Comparison of ENCODE assay signal across 9 mouse cellular contexts in the genomic region with DNA sequence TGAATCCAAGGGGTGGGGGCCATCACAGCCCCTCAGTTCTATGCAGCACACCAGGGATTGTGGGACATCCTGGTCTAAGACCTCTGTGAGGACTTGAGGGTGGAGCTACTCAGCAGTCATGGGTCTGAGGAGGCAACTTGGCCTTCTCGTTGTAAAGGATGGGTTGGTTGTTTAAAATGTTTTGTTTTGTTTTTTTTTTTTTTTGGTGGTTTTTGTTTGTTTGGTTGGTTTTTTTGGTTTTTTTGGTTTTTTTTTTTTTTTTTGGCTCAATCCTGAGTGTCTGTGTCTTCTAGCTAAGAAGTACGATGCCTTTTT. TPM values are rescaled to one million over a fixed set of nuclear protein-coding genes. Genes with fewer than 3 reads are reported as not detected.
DNase-seq lines count a peak whose midpoint lies in the region; ATAC-seq and TF ChIP-seq lines count a peak whose summit lies in the region.
"Had no signal": no experiment of that assay in that cellular context is flagged by ENCODE, and none has a peak within 500 bp of the region (broad histone marks: within the 10 kb centered on the region; RNA-seq: fewer than 3 reads in every experiment).

No protein-coding gene starts in this region.

- H3K36me3 ChIP-seq in heart, embryonic 10.5 days = peaks cover 67% of the 10 kb centered on the region
- peaks cover 86% of the 10 kb centered on the region for H3K36me3 ChIP-seq in G1E (replicated peaks)
- H3K36me3 ChIP-seq in hindbrain, embryonic 12.5 days = peaks cover 18% of the 10 kb centered on the region
- H3K36me3 ChIP-seq in midbrain, embryonic 10.5 days = peaks cover 81% of the 10 kb centered on the region

- no peak for ATAC-seq in G1E (ENCODE audit: extremely low read depth, insufficient number of reproducible peaks, low FRiP score, poor library complexity, severe bottlenecking)
- no peak for ATAC-seq in hindbrain, embryonic 12.5 days (ENCODE audit: low FRiP score)
- ATAC-seq in frontal cortex, adult (ENCODE audit: low TSS enrichment) = no peak

- peak overlapping the region; percentile 98 for H3K27ac ChIP-seq in heart, embryonic 10.5 days
- no peak overlapping the region for H3K27ac ChIP-seq in hindbrain, embryonic 12.5 days
- peak overlapping the region; percentile 97; the same call in 1 of the 2 replicates for H3K27ac ChIP-seq in midbrain, embryonic 10.5 days (replicated peaks)

- TF ChIP-seq CTCF in G1E (IDR thresholded peaks at IDR 0.05; ENCODE audit: low read depth, low read length) = no peak

- peak overlapping the region; percentile 99 for H3K9ac ChIP-seq in hindbrain, embryonic 12.5 days

- peaks cover 64% of the 10 kb centered on the region for H3K4me1 ChIP-seq in heart, embryonic 10.5 days
- H3K4me1 ChIP-seq in G1E (ENCODE audit: insufficient read depth, low read depth, low read length) = peaks cover 62% of the 10 kb centered on the region
- peaks cover 29% of the 10 kb centered on the region for H3K4me1 ChIP-seq in hindbrain, embryonic 12.5 days
- H3K4me1 ChIP-seq in midbrain, embryonic 10.5 days = peaks cover 63% of the 10 kb centered on the region

- 60% methylated on average over 2 of the region's 2 CpGs for WGBS in heart, embryonic 10.5 days
- WGBS in hindbrain, embryonic 12.5 days = 53% methylated on average over 2 of the region's 2 CpGs
- WGBS in midbrain, embryonic 10.5 days = 65% methylated on average over 2 of the region's 2 CpGs

- peak overlapping the region; percentile 96 for H3K4me3 ChIP-seq in heart, embryonic 10.5 days
- peak overlapping the region; percentile 98 for H3K4me3 ChIP-seq in G1E (ENCODE audit: low read depth, low read length)
- H3K4me3 ChIP-seq in hindbrain, embryonic 12.5 days = peak overlapping the region; percentile 87
- H3K4me3 ChIP-seq in midbrain, embryonic 10.5 days = peak overlapping the region; percentile 100

- no peak for DNase-seq in heart, embryonic 10.5 days (ENCODE audit: low spot score)
- no peak for DNase-seq in heart, postnatal 25 days (ENCODE audit: low spot score)
- DNase-seq in G1E (ENCODE audit: low spot score) (no peak), adipocyte (ENCODE audit: low spot score) (no peak)
- DNase-seq in midbrain, embryonic 10.5 days (ENCODE audit: low spot score) = no peak
- no peak for DNase-seq in urinary bladder, postnatal 10 days (ENCODE audit: low spot score)

- no peaks in the 10 kb centered on the region for H3K9me3 ChIP-seq in heart, embryonic 10.5 days
- H3K9me3 ChIP-seq in G1E (replicated peaks) = no peaks in the 10 kb centered on the region
- H3K9me3 ChIP-seq in hindbrain, embryonic 12.5 days (replicated peaks) = no peaks in the 10 kb centered on the region
- no peaks in the 10 kb centered on the region for H3K9me3 ChIP-seq in midbrain, embryonic 10.5 days (replicated peaks)

- intact Hi-C loops in heart, postnatal 25 days (cut with DNase I) = no loop called here

- no peaks in the 10 kb centered on the region for H3K27me3 ChIP-seq in heart, embryonic 10.5 days (ENCODE audit: insufficient read depth, poor library complexity, severe bottlenecking)
- H3K27me3 ChIP-seq in G1E (ENCODE audit: insufficient read depth, low read length) = peaks cover 15% of the 10 kb centered on the region; the same call in 1 of the 2 replicates
- no peaks in the 10 kb centered on the region for H3K27me3 ChIP-seq in hindbrain, embryonic 12.5 days
- H3K27me3 ChIP-seq in midbrain, embryonic 10.5 days (ENCODE audit: low read depth, poor library complexity, severe bottlenecking) = peaks cover 4% of the 10 kb centered on the region; the same call in 1 of the 2 replicates

- H3K4me2 ChIP-seq in hindbrain, embryonic 12.5 days (replicated peaks) = peak overlapping the region; percentile 92

RNA-seq across cellular contexts. Expression of a gene that starts 1.9 kb away (rescaled TPM):
- 345 and 365 TPM in 2 replicates for polyA plus RNA-seq in heart, embryonic 10.5 days (2016; fragmentation: Nextera tagmentation; extraction: Ambion mirVana)
- 100 to 1,000 TPM; 359 to 375 TPM for total RNA-seq in heart, postnatal 25 days (2021)
- total RNA-seq in G1E (2014; fragmentation: Nextera tagmentation) (2,842 and 3,361 TPM in 2 replicates), G1E (2017) (987 and 1,219 TPM in 2 replicates)
- 7,805 and 8,433 TPM in 2 replicates for polyA plus RNA-seq in G1E (2012)
- 287 and 354 TPM in 2 replicates for polyA plus RNA-seq in hindbrain, embryonic 12.5 days (2016; fragmentation: Nextera tagmentation; extraction: Ambion mirVana)
- polyA plus RNA-seq in midbrain, embryonic 10.5 days (2016; fragmentation: Nextera tagmentation; extraction: Ambion mirVana) = 426 and 489 TPM in 2 replicates

RNA-seq across cellular contexts. Expression of a gene that starts 16.9 kb away (rescaled TPM):
- 25.8 and 30.6 TPM in 2 replicates for polyA plus RNA-seq in heart, embryonic 10.5 days (2016; fragmentation: Nextera tagmentation; extraction: Ambion mirVana)
- 10 to 100 TPM; 10.5 to 11.1 TPM for total RNA-seq in heart, postnatal 25 days (2021)
- total RNA-seq in G1E (2014; fragmentation: Nextera tagmentation) (33.9 and 34.5 TPM in 2 replicates), G1E (2017) (50.1 and 50.7 TPM in 2 replicates)
- 79.0 and 80.0 TPM in 2 replicates for polyA plus RNA-seq in G1E (2012)
- polyA plus RNA-seq in hindbrain, embryonic 12.5 days (2016; fragmentation: Nextera tagmentation; extraction: Ambion mirVana) = 24.7 and 28.3 TPM in 2 replicates
- polyA plus RNA-seq in midbrain, embryonic 10.5 days (2016; fragmentation: Nextera tagmentation; extraction: Ambion mirVana) = 28.2 and 30.8 TPM in 2 replicates

RNA-seq across cellular contexts. Expression of a gene that starts 20.4 kb away (rescaled TPM):
- polyA plus RNA-seq in heart, embryonic 10.5 days (2016; fragmentation: Nextera tagmentation; extraction: Ambion mirVana) = 6.3 and 6.5 TPM in 2 replicates
- total RNA-seq in heart, postnatal 25 days (2021) = 10 to 100 TPM; 12.2 to 14.4 TPM
- total RNA-seq in G1E (2014; fragmentation: Nextera tagmentation) (0.90 TPM in 1 of 2 replicates, not detected in the other), G1E (2017) (0.06 and 0.22 TPM in 2 replicates)
- polyA plus RNA-seq in G1E (2012) = 0.41 and 0.47 TPM in 2 replicates
- 7.0 and 7.7 TPM in 2 replicates for polyA plus RNA-seq in hindbrain, embryonic 12.5 days (2016; fragmentation: Nextera tagmentation; extraction: Ambion mirVana)
- 5.0 and 5.2 TPM in 2 replicates for polyA plus RNA-seq in midbrain, embryonic 10.5 days (2016; fragmentation: Nextera tagmentation; extraction: Ambion mirVana)

RNA-seq across cellular contexts. Expression of a gene that starts 34.8 kb away (rescaled TPM):
- 5.0 and 5.7 TPM in 2 replicates for polyA plus RNA-seq in heart, embryonic 10.5 days (2016; fragmentation: Nextera tagmentation; extraction: Ambion mirVana)
- total RNA-seq in heart, postnatal 25 days (2021) = under 1 TPM in 1 of 2 experiments, not detected in 1; 0.34 TPM
- not detected in 2 replicates for total RNA-seq in G1E (2014; fragmentation: Nextera tagmentation)
- 0.16 TPM in 1 of 2 replicates, not detected in the other for total RNA-seq in G1E (2017)
- 0.10 TPM in 1 of 2 replicates, not detected in the other for polyA plus RNA-seq in G1E (2012)
- 5.0 and 6.8 TPM in 2 replicates for polyA plus RNA-seq in hindbrain, embryonic 12.5 days (2016; fragmentation: Nextera tagmentation; extraction: Ambion mirVana)
- polyA plus RNA-seq in midbrain, embryonic 10.5 days (2016; fragmentation: Nextera tagmentation; extraction: Ambion mirVana) = 2.8 and 5.0 TPM in 2 replicates
- total RNA-seq: liver, adult 2 months had no signal
- polyA plus RNA-seq: liver, adult 2 months had no signal

Comparison
In these comparisons a context has a peak if more than half of its experiments do, and no peak if none do; other contexts are left out.
1. RNA of a gene that starts 1.9 kb away (polyA plus RNA-seq): 7,805 to 8,433 TPM in G1E; 426 to 489 TPM in midbrain, embryonic 10.5 days, 345 to 365 TPM in heart, embryonic 10.5 days and 287 to 354 TPM in hindbrain, embryonic 12.5 days; every median in the first group is over 10 times any median in the second.
2. Peak in every context shown above with its lines, with median percentiles within 50 percentile points of each other: H3K4me3 ChIP-seq.